Mouse (Mus musculus) mouse embryonic stem cell (cell line): ENCODE measurements at regions not wholly inside any gene's neighbourhood (a gene's known extent, or its start where the extent isn't known, plus 50 kb on each side); places are given as distances from the start of the nearest gene placed in this dataset.

Source experiments
- in situ Hi-C, 2 experiments: fragments of 300-500 bp; cut with MboI; formaldehyde crosslinking; loops; 1 replicate in 1 of 2; 3 replicates in 1 of 2; pipeline ENCODE4 v1.14.3; 2019 to 2020; ENCODE audit warnings: low sequenced_read_pairs in 2 of 2, low pct_unique_long_range_greater_than_20kb in 1 of 2, mixed read lengths in 1 of 2; ENCODE audit not compliant: unreplicated experiment in 1 of 2

DNA sequence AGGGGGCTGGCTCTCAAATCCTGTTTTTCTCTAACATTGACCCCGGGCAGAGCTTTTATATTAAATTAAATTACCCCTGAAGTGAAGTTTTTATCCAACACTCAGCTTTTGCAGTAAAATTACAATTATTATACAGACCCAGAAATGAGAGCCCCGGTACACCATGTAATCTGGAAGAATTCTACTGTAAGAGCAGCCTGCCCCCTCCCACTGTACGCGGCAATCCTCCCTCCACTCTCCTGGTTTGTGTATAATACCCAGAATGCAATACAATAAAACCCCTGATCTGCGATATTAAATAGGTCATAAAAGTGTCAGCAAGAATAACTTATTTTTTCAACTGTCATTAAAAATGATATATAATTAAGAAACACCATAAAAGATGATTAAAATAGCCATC lies 492.3 kb downstream of the Ajap1 start:
- in situ Hi-C loops: no loop called here

DNA sequence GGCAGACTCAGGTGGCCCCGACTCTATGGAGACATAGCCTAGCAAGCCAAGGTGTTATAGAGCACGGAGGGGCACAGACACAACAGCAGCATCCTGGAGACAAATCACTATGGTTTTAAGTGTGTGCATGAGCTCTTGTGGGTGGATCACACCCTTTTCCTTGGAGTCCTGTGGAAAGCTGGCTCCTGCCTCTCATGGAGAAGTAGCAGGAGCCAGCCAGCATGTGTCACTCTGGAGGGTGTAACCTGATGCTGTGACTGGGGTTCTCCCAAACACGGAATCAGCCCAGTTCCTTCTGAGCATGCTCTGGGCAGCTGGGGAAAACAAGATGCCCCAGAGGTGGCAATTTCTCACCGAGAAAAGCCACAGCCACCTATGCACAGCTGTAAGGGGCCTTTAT lies 494.9 kb downstream of the Ajap1 start:
- in situ Hi-C loops: no loop called here

DNA sequence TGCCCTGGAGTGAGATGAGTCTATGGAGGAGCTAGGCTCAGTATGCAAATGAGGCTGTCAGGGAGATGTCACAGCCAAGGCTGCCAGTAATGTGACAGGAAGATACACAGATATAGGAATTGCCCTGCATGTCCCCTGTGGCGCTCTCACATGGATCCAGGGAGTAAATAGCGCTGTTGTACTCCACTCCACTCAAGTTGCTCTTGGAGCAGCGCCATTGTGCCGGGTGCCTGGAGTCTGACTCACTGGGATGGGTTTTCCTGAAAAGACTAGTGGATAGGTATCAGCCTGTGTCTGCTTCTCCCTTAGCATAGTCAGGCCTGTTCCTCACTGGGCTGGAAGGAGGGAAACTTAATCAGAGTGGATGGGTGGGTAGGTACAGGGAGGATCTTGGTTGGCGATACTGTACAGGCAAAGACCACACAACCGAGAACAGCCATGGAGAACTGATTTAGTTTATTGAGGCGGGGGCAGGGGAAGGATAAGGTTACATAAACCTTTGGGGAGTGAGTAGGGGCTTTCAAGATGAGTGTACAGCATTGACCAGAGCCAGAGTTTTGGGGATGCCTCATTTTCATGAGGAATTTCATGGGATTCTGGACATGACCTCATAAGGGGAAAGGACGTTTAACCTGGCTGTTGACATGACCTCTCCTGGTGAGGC lies 497.5 kb upstream of the Kcnab2 start:
- in situ Hi-C loops: no loop called here

DNA sequence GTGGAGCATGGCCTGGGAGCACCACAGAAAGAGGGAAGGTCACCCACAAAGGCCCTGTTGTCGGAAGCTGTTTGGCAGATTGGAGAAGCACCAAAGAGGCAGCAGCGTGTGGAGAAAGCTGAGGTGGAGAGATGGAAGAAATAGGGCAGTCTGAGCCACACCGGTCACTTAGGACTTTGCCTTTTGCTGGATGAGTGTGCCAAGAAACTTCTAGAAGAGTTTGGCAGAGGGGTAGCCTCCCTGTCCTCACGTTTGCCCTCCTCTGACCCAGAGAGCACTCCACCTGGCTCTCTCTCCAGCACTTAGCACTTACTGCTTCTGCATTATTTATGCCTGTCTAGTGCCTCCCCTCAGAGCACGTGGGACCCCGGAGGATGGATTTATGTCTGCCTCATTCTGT lies 485.3 kb upstream of the Kcnab2 start:
- in situ Hi-C loops: no loop called here

DNA sequence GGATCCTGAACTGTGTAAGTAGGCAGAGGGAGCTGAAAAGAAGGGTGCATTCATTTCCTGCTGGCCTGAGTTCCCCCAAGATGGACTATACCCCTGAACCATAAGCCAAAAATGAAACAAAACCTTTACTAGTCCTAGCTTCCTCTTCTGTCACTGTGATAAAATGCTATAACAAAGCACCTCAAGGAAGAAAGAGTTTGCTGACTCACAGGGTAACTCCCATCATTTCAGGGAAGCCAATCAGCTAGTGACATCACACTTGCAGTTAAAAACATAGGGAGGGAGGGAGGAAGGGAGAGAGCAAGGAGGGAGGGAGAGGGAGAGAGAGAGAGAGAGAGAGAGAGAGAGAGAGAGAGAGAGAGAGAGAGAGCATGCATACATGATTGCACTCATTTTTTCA lies 484.5 kb upstream of the Kcnab2 start:
- in situ Hi-C loops: no loop called here

DNA sequence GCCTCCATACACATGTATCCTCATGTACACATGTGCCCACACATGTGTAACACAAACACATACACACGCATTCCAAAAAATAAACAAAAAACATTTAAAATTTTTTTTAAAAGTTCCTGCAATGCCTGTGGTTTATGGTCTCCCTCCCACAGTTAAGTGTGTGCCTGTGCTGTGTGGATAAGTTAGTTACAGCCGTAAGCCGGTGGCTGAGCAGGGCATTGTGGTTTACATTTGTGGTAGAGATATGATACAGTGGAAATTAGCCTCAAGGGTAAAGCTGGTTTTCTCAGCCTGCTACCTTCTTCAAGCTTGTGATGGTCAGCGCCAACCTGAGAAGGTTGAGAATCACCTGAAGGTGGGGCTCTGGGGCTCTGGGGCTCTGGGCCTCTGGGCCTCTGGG lies 484.0 kb upstream of the Kcnab2 start:
- in situ Hi-C loops: no loop called here

DNA sequence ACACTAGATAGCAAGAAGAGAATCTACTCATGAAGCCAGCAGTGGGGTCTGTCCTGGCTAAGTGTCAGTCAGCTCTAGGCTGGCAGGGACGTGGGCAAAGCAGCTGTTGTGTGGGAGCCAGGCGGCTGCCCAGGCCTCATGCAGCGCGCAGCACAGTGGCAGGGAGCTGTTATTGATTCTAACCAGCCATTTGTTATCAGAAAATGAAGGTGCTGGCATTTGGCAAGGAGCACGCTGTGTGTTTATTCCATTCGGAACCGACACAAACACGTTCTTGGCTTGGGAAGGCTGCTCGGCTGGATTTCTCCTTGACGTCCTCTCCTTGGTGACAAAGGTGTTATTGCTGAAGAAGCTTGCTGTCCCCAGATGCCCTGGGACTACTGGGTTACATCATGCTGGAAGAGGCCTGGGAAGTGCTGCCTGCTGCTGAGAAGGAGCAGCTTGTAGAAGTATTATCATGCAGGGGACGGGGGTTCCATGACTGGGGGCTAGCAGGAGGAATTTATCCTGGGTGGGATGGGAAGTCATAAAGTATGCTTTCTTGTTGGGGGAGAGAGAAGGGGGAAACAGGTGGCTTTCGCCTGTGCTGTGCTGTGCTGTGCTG lies 482.1 kb upstream of the Kcnab2 start:
- in situ Hi-C loops: no loop called here

DNA sequence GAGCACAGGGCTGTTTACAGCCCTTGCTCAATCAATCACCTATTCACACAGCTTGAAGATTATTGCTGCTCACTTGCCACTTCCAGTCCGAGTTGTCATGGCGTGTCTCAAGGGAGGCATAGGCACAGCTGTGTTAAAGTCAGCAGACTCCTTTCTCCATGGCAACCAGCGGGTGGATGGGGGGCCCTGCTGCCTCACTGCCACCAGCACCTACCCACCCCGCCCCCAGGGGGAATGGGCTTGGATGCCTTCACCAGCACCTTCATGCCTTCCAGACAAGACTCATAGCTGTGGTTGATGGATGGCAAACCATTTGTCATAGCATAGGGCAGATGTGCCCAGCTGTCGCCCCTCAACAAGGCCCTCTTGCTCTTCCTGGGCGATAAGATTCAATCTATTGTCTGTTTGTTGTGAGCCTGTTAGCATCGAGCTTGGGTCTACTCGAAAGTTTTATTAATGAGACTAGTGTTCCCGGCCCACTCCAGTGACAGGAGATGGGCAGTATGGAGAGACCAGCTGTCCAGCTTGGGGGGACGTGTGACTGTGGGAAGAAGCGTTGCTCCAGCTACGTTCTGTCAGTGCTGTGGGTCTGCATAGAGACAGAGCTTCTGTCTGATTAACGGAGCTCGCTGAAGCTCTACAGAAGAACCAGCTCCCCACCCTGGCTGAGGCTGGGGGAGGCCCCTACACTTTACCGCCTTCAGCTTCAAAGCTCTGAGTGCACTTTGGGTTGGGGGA lies 475.7 kb upstream of the Kcnab2 start:
- in situ Hi-C loops: no loop called here

DNA sequence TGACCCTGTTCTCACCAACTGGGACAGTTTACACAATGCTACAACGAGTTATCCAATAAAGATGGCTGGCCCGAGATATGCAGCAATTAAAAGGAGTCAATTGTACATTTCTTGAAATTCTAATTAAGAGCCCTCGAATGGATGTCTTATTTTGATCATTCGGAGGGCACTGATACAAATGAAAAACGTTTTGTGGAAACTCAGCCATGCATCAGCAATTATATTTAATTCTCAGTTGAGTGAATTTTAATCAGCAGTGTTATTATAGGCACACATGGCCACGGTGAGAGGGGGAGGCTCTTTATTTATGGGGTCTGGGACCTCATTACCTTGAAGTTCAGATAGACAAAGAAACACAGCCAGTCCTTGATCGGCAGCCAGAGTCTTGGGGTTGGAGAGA lies 471.3 kb upstream of the Kcnab2 start:
- in situ Hi-C loops: no loop called here

DNA sequence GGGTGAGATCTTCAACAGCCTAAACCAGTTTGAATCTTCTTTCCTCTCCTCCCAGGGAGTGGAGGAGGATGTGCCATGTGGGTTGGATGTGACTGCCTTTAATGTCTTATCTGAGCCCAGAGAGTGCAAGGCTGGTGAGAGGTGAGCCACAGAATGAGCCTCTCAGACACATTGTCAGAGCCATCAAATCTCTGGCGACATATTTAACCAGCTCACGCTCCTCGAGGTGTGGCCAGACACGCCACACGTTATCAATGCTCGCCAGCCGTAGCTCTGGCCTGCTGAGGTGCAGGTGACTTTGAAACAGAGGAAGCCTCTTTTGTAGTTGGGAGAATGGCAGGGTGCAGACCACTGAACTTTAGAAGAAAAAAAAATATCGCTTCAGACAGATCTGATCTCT lies 463.5 kb upstream of the Kcnab2 start:
- in situ Hi-C loops: no loop called here

DNA sequence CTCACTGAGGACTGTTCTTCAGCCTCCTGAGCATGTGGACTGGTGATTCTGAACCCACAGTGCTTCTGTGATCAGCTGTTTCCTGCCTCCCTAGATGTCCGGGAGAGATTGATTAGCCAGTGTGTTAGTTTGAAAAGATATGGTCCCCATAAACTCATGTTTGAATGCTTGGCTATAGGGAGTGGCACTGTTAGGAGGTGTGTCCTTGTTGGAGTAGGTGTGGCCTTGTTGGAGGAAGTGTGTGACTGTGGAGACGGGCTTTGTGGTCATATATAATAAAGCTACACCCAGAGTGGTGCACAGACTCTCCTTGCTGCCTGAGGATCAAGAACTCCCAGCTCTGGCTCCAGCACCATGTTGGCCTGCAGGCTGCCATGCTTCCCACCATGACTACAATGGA lies 458.9 kb upstream of the Kcnab2 start:
- in situ Hi-C loops: no loop called here

DNA sequence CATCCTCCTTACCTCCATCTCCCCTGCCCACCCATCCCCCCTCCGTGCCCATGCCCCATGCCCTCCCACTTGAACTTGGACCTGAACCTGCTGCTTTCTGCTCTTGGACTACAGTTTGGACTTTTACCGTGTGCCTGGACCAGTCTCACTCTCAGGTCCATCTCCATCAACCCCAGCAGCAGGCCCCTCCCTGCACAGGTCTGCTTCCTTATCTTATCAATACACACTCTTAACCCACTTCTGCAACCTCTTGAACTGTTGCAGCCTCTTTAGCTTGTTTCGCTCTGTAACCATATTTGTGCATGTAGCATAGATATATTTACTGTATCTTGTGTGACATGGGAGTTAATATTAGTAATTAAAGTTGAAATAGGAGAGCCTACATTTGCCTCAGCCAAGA lies 457.8 kb upstream of the Kcnab2 start:
- in situ Hi-C loops: no loop called here

DNA sequence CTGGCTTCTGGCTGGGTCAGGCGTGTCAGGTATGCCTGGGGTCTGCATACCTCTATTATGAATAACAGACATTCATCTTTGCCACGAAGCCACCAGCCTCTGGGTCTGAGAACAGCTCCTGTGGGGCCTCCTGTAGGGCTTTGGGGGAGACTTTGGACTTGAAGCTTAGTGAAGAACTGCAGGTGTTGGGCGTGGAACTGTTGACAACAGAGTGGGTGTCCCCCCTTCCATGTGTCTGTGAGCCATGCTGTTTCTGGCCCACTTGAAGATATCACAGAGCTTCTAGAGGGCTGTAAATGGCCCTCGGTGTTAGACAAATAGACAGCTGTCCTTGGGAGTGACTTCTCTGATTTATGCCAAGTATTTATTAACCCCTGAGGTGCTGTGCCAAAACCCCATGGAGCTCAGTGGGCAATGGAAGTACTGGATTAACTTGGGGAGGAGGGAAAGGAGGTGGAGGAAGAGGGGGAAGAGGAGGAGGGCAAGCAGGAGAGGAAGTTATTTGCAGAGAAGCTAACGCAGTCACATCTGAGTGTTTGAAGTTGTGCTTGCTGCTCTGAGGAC lies 450.8 kb upstream of the Kcnab2 start:
- in situ Hi-C loops: no loop called here

DNA sequence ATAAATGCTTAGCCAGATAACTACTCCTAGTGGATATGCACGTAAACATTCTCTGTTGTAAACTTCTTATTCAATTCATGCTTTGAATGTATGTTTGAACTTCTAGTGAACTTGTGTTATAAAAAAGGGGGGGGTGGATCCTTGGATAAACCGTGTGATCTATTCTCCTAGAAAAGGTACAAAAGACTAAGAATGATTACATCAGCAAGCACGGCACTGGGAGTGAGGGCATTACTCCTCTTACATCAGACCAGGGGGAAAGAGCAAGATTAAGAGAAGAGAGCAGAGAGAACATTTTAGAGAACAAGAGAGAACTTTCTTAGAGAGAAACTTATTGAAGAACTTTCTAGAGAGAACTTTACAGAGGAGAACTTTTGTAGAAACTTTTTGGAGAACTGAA lies 442.6 kb upstream of the Kcnab2 start:
- in situ Hi-C loops: no loop called here

DNA sequence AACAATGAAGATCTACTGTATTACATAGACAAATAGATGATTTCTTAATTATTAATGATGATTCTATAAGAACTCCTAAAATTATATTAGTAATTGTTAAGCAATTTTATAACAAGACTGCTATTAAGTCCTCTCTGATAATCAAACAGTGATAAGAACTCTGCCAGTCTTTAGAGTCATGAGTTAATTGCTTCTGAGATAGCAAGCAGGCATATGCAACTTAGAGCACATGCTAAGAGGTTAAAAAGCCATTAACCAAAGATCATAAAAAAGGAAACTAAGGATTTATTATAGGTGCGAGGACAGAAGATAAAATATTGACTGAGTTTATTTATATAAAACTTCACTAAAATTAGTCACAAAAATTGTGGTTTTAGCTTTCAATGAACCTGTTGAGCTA lies 442.2 kb upstream of the Kcnab2 start:
- in situ Hi-C loops: no loop called here

DNA sequence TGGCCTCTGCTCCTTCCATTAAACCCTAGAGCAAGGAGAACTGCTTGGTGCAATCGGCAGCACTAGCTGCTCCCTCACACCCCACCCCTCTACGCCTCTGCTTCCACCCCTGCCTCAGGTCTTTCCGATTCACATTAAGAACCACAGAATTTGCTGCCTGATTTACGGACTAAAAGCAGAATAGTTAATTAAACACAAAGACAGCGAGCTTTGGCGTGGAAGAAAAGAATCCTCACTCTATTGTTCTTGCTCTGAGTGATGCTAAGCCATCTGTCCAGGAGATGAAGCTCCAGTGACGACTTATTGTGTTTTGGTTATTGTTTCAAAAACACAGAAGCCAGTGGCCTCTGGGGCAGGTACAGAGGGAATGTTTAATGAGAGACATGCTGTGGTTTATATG lies 438.9 kb upstream of the Kcnab2 start:
- in situ Hi-C loops: no loop called here

DNA sequence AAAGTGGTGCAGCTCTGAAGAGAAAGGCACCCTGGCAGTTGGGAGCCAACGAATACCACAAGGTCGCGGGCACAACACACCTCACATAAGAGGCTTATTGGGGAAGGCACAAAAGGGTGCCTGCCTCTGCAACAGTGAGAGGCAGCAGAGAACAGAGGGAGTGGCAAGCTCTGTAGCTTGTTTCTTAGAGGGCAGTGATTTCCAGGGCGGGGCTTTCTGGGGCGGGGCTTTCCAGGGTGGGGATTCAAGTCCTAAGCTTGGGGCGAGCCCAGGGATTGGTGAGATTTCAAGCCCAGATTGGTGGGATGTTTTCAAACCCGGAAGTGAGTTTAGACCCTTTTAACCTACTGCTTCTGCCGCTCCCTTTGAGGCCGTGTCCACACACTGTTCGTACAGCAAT lies 435.8 kb upstream of the Kcnab2 start:
- in situ Hi-C loops: no loop called here

DNA sequence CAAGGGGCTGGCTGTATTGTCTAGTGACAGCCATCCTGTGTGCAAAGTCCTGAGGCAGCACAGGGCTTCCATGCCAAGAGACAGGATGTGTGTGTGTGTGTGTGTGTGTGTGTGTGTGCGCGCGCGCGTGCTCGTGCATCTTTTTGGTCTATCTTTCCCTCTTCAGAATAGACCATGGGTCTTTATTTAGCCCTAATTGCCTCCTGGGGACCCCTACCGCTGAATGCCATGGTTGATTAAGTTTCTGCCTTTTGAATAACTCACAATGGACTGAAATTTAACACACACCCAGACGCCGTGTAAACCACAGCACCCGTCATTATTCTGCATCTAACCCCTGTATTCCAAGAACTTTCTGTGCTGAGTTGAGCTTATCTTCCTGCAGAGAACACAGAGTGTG lies 435.2 kb upstream of the Kcnab2 start:
- in situ Hi-C loops: no loop called here

DNA sequence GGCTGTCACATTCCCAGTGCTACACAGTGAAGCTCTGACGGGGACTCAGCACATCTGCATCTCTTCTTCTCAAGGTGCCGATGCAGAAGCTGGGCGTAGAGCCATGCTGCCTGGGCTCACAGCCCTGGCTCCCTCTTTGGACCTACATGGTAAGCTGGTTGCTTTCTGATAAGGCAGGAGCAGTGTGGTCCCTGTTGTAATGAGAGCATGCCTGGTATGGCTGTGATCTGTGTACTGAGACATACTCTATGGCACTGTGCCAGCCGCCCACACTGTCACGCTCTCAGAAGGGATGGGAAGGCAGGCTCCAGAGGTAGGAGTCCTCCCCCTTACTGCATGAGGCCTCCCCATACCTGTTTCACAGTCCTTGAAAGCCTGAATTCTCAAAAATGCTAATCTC lies 430.6 kb upstream of the Kcnab2 start:
- in situ Hi-C loops: no loop called here

DNA sequence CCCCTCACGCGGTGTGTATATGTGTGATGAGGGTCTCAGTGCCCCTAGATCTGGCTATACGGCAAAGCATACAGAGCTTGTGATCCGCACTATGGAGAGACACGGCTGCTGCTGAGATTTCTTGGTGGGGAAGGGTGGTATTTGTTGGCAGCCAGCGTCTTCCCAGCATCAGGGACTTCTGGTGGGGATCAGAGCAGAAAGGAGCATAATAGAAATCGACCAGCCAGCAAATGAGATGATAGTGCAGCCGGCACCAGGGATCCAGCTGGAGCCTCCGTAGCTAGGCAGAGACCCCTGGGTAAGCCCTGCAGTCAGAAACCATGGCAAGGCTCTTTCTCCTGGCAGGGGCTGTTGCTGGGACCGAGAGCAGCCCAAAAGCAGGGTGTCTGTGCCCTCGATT lies 425.2 kb upstream of the Kcnab2 start:
- in situ Hi-C loops: no loop called here
